Mouse (Mus musculus): ENCODE data around the gene Olfr577. TPM values are rescaled to one million over a fixed set of nuclear protein-coding genes. Genes with fewer than 3 reads are reported as not detected.

The Olfr577 gene
- total and polyA plus RNA-seq, 2 experiments from 2014 or later = not detected

GRCm38 (mm10) chr7:102950732-102951131 lies 25.0 kb downstream of the Olfr577 start:
- 65% methylated on average over 1 of the region's 1 CpGs for WGBS
- H3K27me3 ChIP-seq (ENCODE audit: control insufficient read depth, insufficient read depth, low read length) = no peaks in the 10 kb centered on the region
- H3K4me2 ChIP-seq (ENCODE audit: low read depth, low read length) = no peak overlapping the region
- no peak for TF ChIP-seq EP300 (IDR thresholded peaks at IDR 0.05; ENCODE audit: low read depth)
- no peak for TF ChIP-seq CTCF (IDR thresholded peaks at IDR 0.05; ENCODE audit: low read depth)
- no peak for ATAC-seq (ENCODE audit: insufficient read depth, low read depth)
- H3K27ac ChIP-seq (ENCODE audit: low read depth) = no peak overlapping the region
- H3K9me3 ChIP-seq (replicated peaks; ENCODE audit: control insufficient read depth, low read length) = no peaks in the 10 kb centered on the region
- H3K9ac ChIP-seq (replicated peaks; ENCODE audit: low read depth, low read length) = no peak overlapping the region
- H3K36me3 ChIP-seq (replicated peaks; ENCODE audit: control insufficient read depth, insufficient read depth, low read length) = no peaks in the 10 kb centered on the region
- no peaks in the 10 kb centered on the region for H3K4me1 ChIP-seq (ENCODE audit: control insufficient read depth, insufficient read depth)
- H3K4me3 ChIP-seq (ENCODE audit: low read depth, low read length) = no peak overlapping the region
- DNase-seq (ENCODE audit: low spot score) = no peak

GRCm38 (mm10) chr7:102948167-102948566 lies 27.6 kb downstream of the Olfr577 start, which contains the start of gene Olfr574:
TSS of gene Olfr574 (plus strand) at chr7:102948467.
- TF ChIP-seq CTCF (IDR thresholded peaks at IDR 0.05; ENCODE audit: low read depth) (no peak), EP300 (IDR thresholded peaks at IDR 0.05; ENCODE audit: low read depth) (no peak)
- ATAC-seq (ENCODE audit: insufficient read depth, low read depth) = no peak

GRCm38 (mm10) chr7:102943417-102943816 lies 32.3 kb downstream of the Olfr577 start:
- H3K4me3 ChIP-seq (ENCODE audit: low read depth, low read length) = no peak overlapping the region
- DNase-seq (ENCODE audit: low spot score) (no peak), ATAC-seq (ENCODE audit: insufficient read depth, low read depth) (no peak)
- H3K9ac ChIP-seq (replicated peaks; ENCODE audit: low read depth, low read length) = no peak overlapping the region
- no peak overlapping the region for H3K27ac ChIP-seq (ENCODE audit: low read depth)
- no peaks in the 10 kb centered on the region for H3K36me3 ChIP-seq (replicated peaks; ENCODE audit: control insufficient read depth, insufficient read depth, low read length)
- TF ChIP-seq CTCF (IDR thresholded peaks at IDR 0.05; ENCODE audit: low read depth) = no peak
- no peaks in the 10 kb centered on the region for H3K9me3 ChIP-seq (replicated peaks; ENCODE audit: control insufficient read depth, low read length)
- no peaks in the 10 kb centered on the region for H3K4me1 ChIP-seq (ENCODE audit: control insufficient read depth, insufficient read depth)
- no peaks in the 10 kb centered on the region for H3K27me3 ChIP-seq (ENCODE audit: control insufficient read depth, insufficient read depth, low read length)
- no peak overlapping the region for H3K4me2 ChIP-seq (ENCODE audit: low read depth, low read length)
- 87% methylated on average over 1 of the region's 1 CpGs for WGBS

More at GRCm38 (mm10) chr7:102948167-102948566, 27.6 kb downstream of the Olfr577 start, which contains the start of gene Olfr574:
- no peaks in the 10 kb centered on the region for H3K9me3 ChIP-seq (replicated peaks; ENCODE audit: control insufficient read depth, low read length)
- H3K36me3 ChIP-seq (replicated peaks; ENCODE audit: control insufficient read depth, insufficient read depth, low read length) = no peaks in the 10 kb centered on the region
- no peaks in the 10 kb centered on the region for H3K27me3 ChIP-seq (ENCODE audit: control insufficient read depth, insufficient read depth, low read length)
- DNase-seq (ENCODE audit: low spot score) = no peak
- no peak within 1 kb of the TSS for H3K4me3 ChIP-seq (ENCODE audit: low read depth, low read length)
- H3K27ac ChIP-seq (ENCODE audit: low read depth) = no peak within 1 kb of the TSS
- no peak within 1 kb of the TSS for H3K9ac ChIP-seq (replicated peaks; ENCODE audit: low read depth, low read length)
- WGBS = 82% methylated on average over 1 of the region's 1 CpGs
- H3K4me2 ChIP-seq (ENCODE audit: low read depth, low read length) = no peak within 1 kb of the TSS
- no peaks in the 10 kb centered on the region for H3K4me1 ChIP-seq (ENCODE audit: control insufficient read depth, insufficient read depth)

- Histone ChIP-seq H3K36me3 (replicated peaks; ENCODE audit: control insufficient read depth, insufficient read depth, low read length) (no peaks in the 10 kb centered on the region), H3K4me1 (ENCODE audit: control insufficient read depth, insufficient read depth) (no peaks in the 10 kb centered on the region), H3K27ac (ENCODE audit: low read depth) (no peak within 1 kb of the TSS), H3K4me2 (ENCODE audit: low read depth, low read length) (no peak within 1 kb of the TSS), H3K9me3 (replicated peaks; ENCODE audit: control insufficient read depth, low read length) (no peaks in the 10 kb centered on the region), H3K4me3 (ENCODE audit: low read depth, low read length) (no peak within 1 kb of the TSS), H3K27me3 (ENCODE audit: control insufficient read depth, insufficient read depth, low read length) (no peaks in the 10 kb centered on the region), H3K9ac (replicated peaks; ENCODE audit: low read depth, low read length) (no peak within 1 kb of the TSS)
- TF ChIP-seq EP300 (IDR thresholded peaks at IDR 0.05; ENCODE audit: low read depth) (no peak), CTCF (IDR thresholded peaks at IDR 0.05; ENCODE audit: low read depth) (no peak)
- 85% methylated on average over 2 of the region's 2 CpGs for WGBS
- ATAC-seq (ENCODE audit: insufficient read depth, low read depth) = no peak
- DNase-seq (ENCODE audit: low spot score) = no peak
These were observed 33.3 kb downstream of the Olfr577 start, which contains the start of gene Olfr573-ps1 for GRCm38 (mm10) chr7:102942475-102942874. TSS of gene Olfr573-ps1 (minus strand) at chr7:102942575.

GRCm38 (mm10) chr7:102927105-102927504 lies 48.6 kb downstream of the Olfr577 start:
- H3K4me3 ChIP-seq (ENCODE audit: low read depth, low read length) = no peak overlapping the region
- H3K9ac ChIP-seq (replicated peaks; ENCODE audit: low read depth, low read length) = no peak overlapping the region
- no peaks in the 10 kb centered on the region for H3K27me3 ChIP-seq (ENCODE audit: control insufficient read depth, insufficient read depth, low read length)
- no peaks in the 10 kb centered on the region for H3K9me3 ChIP-seq (replicated peaks; ENCODE audit: control insufficient read depth, low read length)
- no peak for ATAC-seq (ENCODE audit: insufficient read depth, low read depth)
- H3K4me1 ChIP-seq (ENCODE audit: control insufficient read depth, insufficient read depth) = no peaks in the 10 kb centered on the region
- DNase-seq (ENCODE audit: low spot score) = no peak
- H3K27ac ChIP-seq (ENCODE audit: low read depth) = no peak overlapping the region
- WGBS = 66% methylated on average over 3 of the region's 3 CpGs
- no peak for TF ChIP-seq EP300 (IDR thresholded peaks at IDR 0.05; ENCODE audit: low read depth)
- TF ChIP-seq CTCF (IDR thresholded peaks at IDR 0.05; ENCODE audit: low read depth) = no peak
- no peak overlapping the region for H3K4me2 ChIP-seq (ENCODE audit: low read depth, low read length)
- no peaks in the 10 kb centered on the region for H3K36me3 ChIP-seq (replicated peaks; ENCODE audit: control insufficient read depth, insufficient read depth, low read length)

GRCm38 (mm10) chr7:102924109-102924508 lies 51.6 kb downstream of the Olfr577 start, which contains the start of gene Olfr572:
TSS of gene Olfr572 (plus strand) at chr7:102924409.
- Histone ChIP-seq H3K4me1 (ENCODE audit: control insufficient read depth, insufficient read depth) (no peaks in the 10 kb centered on the region), H3K27ac (ENCODE audit: low read depth) (no peak within 1 kb of the TSS), H3K9me3 (replicated peaks; ENCODE audit: control insufficient read depth, low read length) (no peaks in the 10 kb centered on the region), H3K36me3 (replicated peaks; ENCODE audit: control insufficient read depth, insufficient read depth, low read length) (no peaks in the 10 kb centered on the region), H3K27me3 (ENCODE audit: control insufficient read depth, insufficient read depth, low read length) (no peaks in the 10 kb centered on the region), H3K4me3 (ENCODE audit: low read depth, low read length) (no peak within 1 kb of the TSS), H3K9ac (replicated peaks; ENCODE audit: low read depth, low read length) (no peak within 1 kb of the TSS), H3K4me2 (ENCODE audit: low read depth, low read length) (no peak within 1 kb of the TSS)
- DNase-seq (ENCODE audit: low spot score) (no peak), ATAC-seq (ENCODE audit: insufficient read depth, low read depth) (no peak)
- no peak for TF ChIP-seq EP300 (IDR thresholded peaks at IDR 0.05; ENCODE audit: low read depth)
- TF ChIP-seq CTCF (IDR thresholded peaks at IDR 0.05; ENCODE audit: low read depth) = no peak
- WGBS = 57% methylated on average over 1 of the region's 1 CpGs

Other genes starting within 250 kb of the Olfr577 start
- gene Olfr559, start 248.5 kb downstream of the Olfr577 start, total RNA-seq (2014; rRNA removed; ENCODE audit: low replicate concordance) = not detected in 2 replicates
- not detected in 2 replicates for gene Olfr559, start 248.5 kb downstream of the Olfr577 start, polyA plus RNA-seq (2015; fragmentation: Nextera tagmentation; extraction: Ambion mirVana)
- gene Olfr560, start 216.6 kb downstream of the Olfr577 start, total RNA-seq (2014; rRNA removed; ENCODE audit: low replicate concordance) = not detected in 2 replicates
- gene Olfr560, start 216.6 kb downstream of the Olfr577 start, polyA plus RNA-seq (2015; fragmentation: Nextera tagmentation; extraction: Ambion mirVana) = not detected in 2 replicates
- 1.0 and 4.1 TPM in 2 replicates for gene Olfr78, start 216.5 kb downstream of the Olfr577 start, total RNA-seq (2014; rRNA removed; ENCODE audit: low replicate concordance)
- gene Olfr78, start 216.5 kb downstream of the Olfr577 start, polyA plus RNA-seq (2015; fragmentation: Nextera tagmentation; extraction: Ambion mirVana) = 0.34 and 0.60 TPM in 2 replicates
- gene Olfr561, start 204.7 kb downstream of the Olfr577 start, total RNA-seq (2014; rRNA removed; ENCODE audit: low replicate concordance) = not detected in 2 replicates
- gene Olfr561, start 204.7 kb downstream of the Olfr577 start, polyA plus RNA-seq (2015; fragmentation: Nextera tagmentation; extraction: Ambion mirVana) = not detected in 2 replicates
- gene Olfr564, start 172.5 kb downstream of the Olfr577 start, total RNA-seq (2014; rRNA removed; ENCODE audit: low replicate concordance) = not detected in 2 replicates
- gene Olfr564, start 172.5 kb downstream of the Olfr577 start, polyA plus RNA-seq (2015; fragmentation: Nextera tagmentation; extraction: Ambion mirVana) = not detected in 2 replicates
- not detected in 2 replicates for gene Olfr566, start 117.2 kb downstream of the Olfr577 start, total RNA-seq (2014; rRNA removed; ENCODE audit: low replicate concordance)
- not detected in 2 replicates for gene Olfr566, start 117.2 kb downstream of the Olfr577 start, polyA plus RNA-seq (2015; fragmentation: Nextera tagmentation; extraction: Ambion mirVana)
- gene Olfr568, start 98.8 kb downstream of the Olfr577 start, total RNA-seq (2014; rRNA removed; ENCODE audit: low replicate concordance) = not detected in 2 replicates
- not detected in 2 replicates for gene Olfr568, start 98.8 kb downstream of the Olfr577 start, polyA plus RNA-seq (2015; fragmentation: Nextera tagmentation; extraction: Ambion mirVana)
- gene Olfr569, start 85.1 kb downstream of the Olfr577 start, total RNA-seq (2014; rRNA removed; ENCODE audit: low replicate concordance) = not detected in 2 replicates
- not detected in 2 replicates for gene Olfr569, start 85.1 kb downstream of the Olfr577 start, polyA plus RNA-seq (2015; fragmentation: Nextera tagmentation; extraction: Ambion mirVana)
- gene Olfr570, start 81.4 kb downstream of the Olfr577 start, total RNA-seq (2014; rRNA removed; ENCODE audit: low replicate concordance) = not detected in 2 replicates
- gene Olfr570, start 81.4 kb downstream of the Olfr577 start, polyA plus RNA-seq (2015; fragmentation: Nextera tagmentation; extraction: Ambion mirVana) = not detected in 2 replicates
- gene Olfr571, start 58.4 kb downstream of the Olfr577 start, total RNA-seq (2014; rRNA removed; ENCODE audit: low replicate concordance) = not detected in 2 replicates
- gene Olfr571, start 58.4 kb downstream of the Olfr577 start, polyA plus RNA-seq (2015; fragmentation: Nextera tagmentation; extraction: Ambion mirVana) = not detected in 2 replicates
- not detected in 2 replicates for gene Olfr572, start 51.5 kb downstream of the Olfr577 start, total RNA-seq (2014; rRNA removed; ENCODE audit: low replicate concordance)
- gene Olfr572, start 51.5 kb downstream of the Olfr577 start, polyA plus RNA-seq (2015; fragmentation: Nextera tagmentation; extraction: Ambion mirVana) = not detected in 2 replicates
- gene Olfr573-ps1, start 33.4 kb downstream of the Olfr577 start, total RNA-seq (2014; rRNA removed; ENCODE audit: low replicate concordance) = not detected in 2 replicates
- gene Olfr573-ps1, start 33.4 kb downstream of the Olfr577 start, polyA plus RNA-seq (2015; fragmentation: Nextera tagmentation; extraction: Ambion mirVana) = not detected in 2 replicates
- gene Olfr574, start 27.5 kb downstream of the Olfr577 start, total RNA-seq (2014; rRNA removed; ENCODE audit: low replicate concordance) = not detected in 2 replicates
- gene Olfr574, start 27.5 kb downstream of the Olfr577 start, polyA plus RNA-seq (2015; fragmentation: Nextera tagmentation; extraction: Ambion mirVana) = not detected in 2 replicates
- not detected in 2 replicates for gene Olfr575, start 17.2 kb downstream of the Olfr577 start, total RNA-seq (2014; rRNA removed; ENCODE audit: low replicate concordance)
- not detected in 2 replicates for gene Olfr575, start 17.2 kb downstream of the Olfr577 start, polyA plus RNA-seq (2015; fragmentation: Nextera tagmentation; extraction: Ambion mirVana)
- not detected in 2 replicates for gene Olfr576, start 13.3 kb downstream of the Olfr577 start, total RNA-seq (2014; rRNA removed; ENCODE audit: low replicate concordance)
- not detected in 2 replicates for gene Olfr576, start 13.3 kb downstream of the Olfr577 start, polyA plus RNA-seq (2015; fragmentation: Nextera tagmentation; extraction: Ambion mirVana)
- gene Olfr578, start 13.4 kb upstream of the Olfr577 start, total RNA-seq (2014; rRNA removed; ENCODE audit: low replicate concordance) = not detected in 2 replicates
- gene Olfr578, start 13.4 kb upstream of the Olfr577 start, polyA plus RNA-seq (2015; fragmentation: Nextera tagmentation; extraction: Ambion mirVana) = not detected in 2 replicates
- gene Olfr582, start 62.1 kb upstream of the Olfr577 start, total RNA-seq (2014; rRNA removed; ENCODE audit: low replicate concordance) = not detected in 2 replicates
- not detected in 2 replicates for gene Olfr582, start 62.1 kb upstream of the Olfr577 start, polyA plus RNA-seq (2015; fragmentation: Nextera tagmentation; extraction: Ambion mirVana)
- gene Olfr583, start 75.4 kb upstream of the Olfr577 start, total RNA-seq (2014; rRNA removed; ENCODE audit: low replicate concordance) = not detected in 2 replicates
- gene Olfr583, start 75.4 kb upstream of the Olfr577 start, polyA plus RNA-seq (2015; fragmentation: Nextera tagmentation; extraction: Ambion mirVana) = not detected in 2 replicates
- not detected in 2 replicates for gene Olfr584, start 105.9 kb upstream of the Olfr577 start, total RNA-seq (2014; rRNA removed; ENCODE audit: low replicate concordance)
- not detected in 2 replicates for gene Olfr584, start 105.9 kb upstream of the Olfr577 start, polyA plus RNA-seq (2015; fragmentation: Nextera tagmentation; extraction: Ambion mirVana)
- not detected in 2 replicates for gene Olfr585, start 121.8 kb upstream of the Olfr577 start, total RNA-seq (2014; rRNA removed; ENCODE audit: low replicate concordance)
- not detected in 2 replicates for gene Olfr585, start 121.8 kb upstream of the Olfr577 start, polyA plus RNA-seq (2015; fragmentation: Nextera tagmentation; extraction: Ambion mirVana)
- not detected in 2 replicates for gene Olfr586, start 149.7 kb upstream of the Olfr577 start, total RNA-seq (2014; rRNA removed; ENCODE audit: low replicate concordance)
- not detected in 2 replicates for gene Olfr586, start 149.7 kb upstream of the Olfr577 start, polyA plus RNA-seq (2015; fragmentation: Nextera tagmentation; extraction: Ambion mirVana)
- gene Olfr588-ps1, start 164.9 kb upstream of the Olfr577 start, total RNA-seq (2014; rRNA removed; ENCODE audit: low replicate concordance) = not detected in 2 replicates
- not detected in 2 replicates for gene Olfr588-ps1, start 164.9 kb upstream of the Olfr577 start, polyA plus RNA-seq (2015; fragmentation: Nextera tagmentation; extraction: Ambion mirVana)
- gene Olfr589, start 180.4 kb upstream of the Olfr577 start, total RNA-seq (2014; rRNA removed; ENCODE audit: low replicate concordance) = not detected in 2 replicates
- not detected in 2 replicates for gene Olfr589, start 180.4 kb upstream of the Olfr577 start, polyA plus RNA-seq (2015; fragmentation: Nextera tagmentation; extraction: Ambion mirVana)
- gene Olfr591, start 202.4 kb upstream of the Olfr577 start, total RNA-seq (2014; rRNA removed; ENCODE audit: low replicate concordance) = not detected in 2 replicates
- gene Olfr591, start 202.4 kb upstream of the Olfr577 start, polyA plus RNA-seq (2015; fragmentation: Nextera tagmentation; extraction: Ambion mirVana) = not detected in 2 replicates
- gene Olfr592, start 208.9 kb upstream of the Olfr577 start, total RNA-seq (2014; rRNA removed; ENCODE audit: low replicate concordance) = not detected in 2 replicates
- gene Olfr592, start 208.9 kb upstream of the Olfr577 start, polyA plus RNA-seq (2015; fragmentation: Nextera tagmentation; extraction: Ambion mirVana) = not detected in 2 replicates
- gene Olfr593, start 235.9 kb upstream of the Olfr577 start, total RNA-seq (2014; rRNA removed; ENCODE audit: low replicate concordance) = not detected in 2 replicates
- gene Olfr593, start 235.9 kb upstream of the Olfr577 start, polyA plus RNA-seq (2015; fragmentation: Nextera tagmentation; extraction: Ambion mirVana) = not detected in 2 replicates
- gene Olfr594, start 241.1 kb upstream of the Olfr577 start, total RNA-seq (2014; rRNA removed; ENCODE audit: low replicate concordance) = not detected in 2 replicates
- gene Olfr594, start 241.1 kb upstream of the Olfr577 start, polyA plus RNA-seq (2015; fragmentation: Nextera tagmentation; extraction: Ambion mirVana) = not detected in 2 replicates